Mouse (Mus musculus): ENCODE data around the gene Rrp36. TPM values are rescaled to one million over a fixed set of nuclear protein-coding genes. Genes with fewer than 3 reads are reported as not detected.

Gene Rrp36
- polyA plus RNA-seq, 1 experiment from 2014 or later, result 30.1 TPM

GRCm38 (mm10) chr17:46617799-46618198 is 56.4 kb downstream of the Rrp36 start:
- no peaks in the 10 kb centered on the region for H3K9me3 ChIP-seq (replicated peaks; ENCODE audit: control insufficient read depth, low read length)
- ATAC-seq (no peak), DNase-seq (ENCODE audit: low spot score) (no peak)
- H3K4me3 ChIP-seq (ENCODE audit: low read depth, low read length), result no peak overlapping the region
- peak overlapping the region; percentile 78; the same call in 1 of the 2 replicates for H3K27ac ChIP-seq (ENCODE audit: low read depth, low read length)
- 45% methylated on average over 12 of the region's 12 CpGs for WGBS
- H3K36me3 ChIP-seq (ENCODE audit: control insufficient read depth, insufficient read depth, low read length), result no peaks in the 10 kb centered on the region
- H3K9ac ChIP-seq (ENCODE audit: low read length), result no peak overlapping the region; the same call in 1 of the 2 replicates
- no peaks in the 10 kb centered on the region for H3K27me3 ChIP-seq (replicated peaks; ENCODE audit: control insufficient read depth, insufficient read depth, low read length)
- H3K4me1 ChIP-seq (ENCODE audit: control insufficient read depth, insufficient read depth, low read length), result peaks cover 51% of the 10 kb centered on the region
- H3K4me2 ChIP-seq (ENCODE audit: low read length), result peak overlapping the region; percentile 32; the same call in 1 of the 2 replicates

Other genes with a start within 250 kb of the Rrp36 start
- 0.93 and 1.2 TPM in 2 replicates for gene Crip3, start 245.4 kb downstream of the Rrp36 start, polyA plus RNA-seq (2014; fragmentation: Nextera tagmentation; extraction: Ambion mirVana)
- not detected in 2 replicates for gene Slc22a7, start 235.9 kb downstream of the Rrp36 start, polyA plus RNA-seq (2014; fragmentation: Nextera tagmentation; extraction: Ambion mirVana)
- 3.8 and 4.8 TPM in 2 replicates for gene Ttbk1, start 186.7 kb downstream of the Rrp36 start, polyA plus RNA-seq (2014; fragmentation: Nextera tagmentation; extraction: Ambion mirVana)
- 33.0 and 41.6 TPM in 2 replicates for gene Dnph1, start 177.6 kb downstream of the Rrp36 start, polyA plus RNA-seq (2014; fragmentation: Nextera tagmentation; extraction: Ambion mirVana)
- gene Cul9, start 128.0 kb downstream of the Rrp36 start, polyA plus RNA-seq (2014; fragmentation: Nextera tagmentation; extraction: Ambion mirVana), result 7.6 and 10.8 TPM in 2 replicates
- gene Srf, start 118.2 kb downstream of the Rrp36 start, polyA plus RNA-seq (2014; fragmentation: Nextera tagmentation; extraction: Ambion mirVana), result 4.6 and 4.7 TPM in 2 replicates
- gene Ptk7, start 44.8 kb downstream of the Rrp36 start, polyA plus RNA-seq (2014; fragmentation: Nextera tagmentation; extraction: Ambion mirVana), result 15.3 and 19.0 TPM in 2 replicates
- gene Klc4, start 28.3 kb downstream of the Rrp36 start, polyA plus RNA-seq (2014; fragmentation: Nextera tagmentation; extraction: Ambion mirVana), result 34.7 and 38.8 TPM in 2 replicates
- 83.3 and 108 TPM in 2 replicates for gene Mrpl2, start 28.1 kb downstream of the Rrp36 start, polyA plus RNA-seq (2014; fragmentation: Nextera tagmentation; extraction: Ambion mirVana)
- gene Cul7, start 24.0 kb downstream of the Rrp36 start, polyA plus RNA-seq (2014; fragmentation: Nextera tagmentation; extraction: Ambion mirVana), result 28.3 and 30.2 TPM in 2 replicates
- 243 and 265 TPM in 2 replicates for gene Mea1, start 4.4 kb upstream of the Rrp36 start, polyA plus RNA-seq (2014; fragmentation: Nextera tagmentation; extraction: Ambion mirVana)
- gene Klhdc3, start 6.6 kb upstream of the Rrp36 start, polyA plus RNA-seq (2014; fragmentation: Nextera tagmentation; extraction: Ambion mirVana), result 147 and 164 TPM in 2 replicates
- 73.9 and 78.0 TPM in 2 replicates for gene Ppp2r5d, start 30.8 kb upstream of the Rrp36 start, polyA plus RNA-seq (2014; fragmentation: Nextera tagmentation; extraction: Ambion mirVana)
- gene Pex6, start 37.1 kb upstream of the Rrp36 start, polyA plus RNA-seq (2014; fragmentation: Nextera tagmentation; extraction: Ambion mirVana), result 16.9 and 17.6 TPM in 2 replicates
- 0.58 and 0.79 TPM in 2 replicates for gene Gnmt, start 54.8 kb upstream of the Rrp36 start, polyA plus RNA-seq (2014; fragmentation: Nextera tagmentation; extraction: Ambion mirVana)
- 54.1 and 57.5 TPM in 2 replicates for gene Cnpy3, start 77.9 kb upstream of the Rrp36 start, polyA plus RNA-seq (2014; fragmentation: Nextera tagmentation; extraction: Ambion mirVana)
- 0.22 TPM in 1 of 2 replicates, not detected in the other for gene Ptcra, start 89.4 kb upstream of the Rrp36 start, polyA plus RNA-seq (2014; fragmentation: Nextera tagmentation; extraction: Ambion mirVana)
- gene 2310039H08Rik, start 98.3 kb upstream of the Rrp36 start, polyA plus RNA-seq (2014; fragmentation: Nextera tagmentation; extraction: Ambion mirVana), result 63.9 and 89.9 TPM in 2 replicates
- 108 and 110 TPM in 2 replicates for gene Rpl7l1, start 108.3 kb upstream of the Rrp36 start, polyA plus RNA-seq (2014; fragmentation: Nextera tagmentation; extraction: Ambion mirVana)
- 7.5 and 8.5 TPM in 2 replicates for gene Bicral, start 184.1 kb upstream of the Rrp36 start, polyA plus RNA-seq (2014; fragmentation: Nextera tagmentation; extraction: Ambion mirVana)
- gene Tbcc, start 216.3 kb upstream of the Rrp36 start, polyA plus RNA-seq (2014; fragmentation: Nextera tagmentation; extraction: Ambion mirVana), result 66.4 TPM in 2 replicates
- gene Prph2, start 236.1 kb upstream of the Rrp36 start, polyA plus RNA-seq (2014; fragmentation: Nextera tagmentation; extraction: Ambion mirVana), result not detected in 2 replicates

Data from forebrain, embryonic 14.5 days (tissue).